Mouse (Mus musculus) liver, embryonic 16.5 days (tissue): ENCODE data around the gene Snrk. TPM values are rescaled to one million over a fixed set of nuclear protein-coding genes. Genes with fewer than 3 reads are reported as not detected.

Source experiments
- ATAC-seq: fragments of 200-750 bp; cut with Nextera tagmentation; 2 replicates; pipeline ENCODE4 v1.8.0; 2017; ENCODE audit warnings: low read depth, mild to moderate bottlenecking, moderate number of reproducible peaks, moderate library complexity
- H3K27ac ChIP-seq: fragments of 300-500 bp; sonication (generic); 2 replicates; pipeline ENCODE4 v1.5.1; 2014; ENCODE audit warnings: mild to moderate bottlenecking, low read length
- H3K27me3 ChIP-seq: fragments of 300-500 bp; sonication (generic); 2 replicates; pipeline ENCODE4 v1.6.1; 2014; ENCODE audit warnings: low read depth, low read length, mixed read lengths; ENCODE audit not compliant: control insufficient read depth, insufficient read depth
- H3K36me3 ChIP-seq: fragments of 300-500 bp; sonication (generic); 2 replicates; pipeline ENCODE4 v1.6.1; 2014; ENCODE audit warnings: mild to moderate bottlenecking; ENCODE audit not compliant: control insufficient read depth, insufficient read depth
- H3K4me1 ChIP-seq: fragments of 300-500 bp; sonication (generic); 2 replicates; pipeline ENCODE4 v1.6.1; 2014; ENCODE audit warnings: low read depth, low read length, mixed read lengths; ENCODE audit not compliant: control insufficient read depth
- H3K4me2 ChIP-seq: fragments of 300-500 bp; sonication (generic); 2 replicates; pipeline ENCODE4 v1.6.1; 2014; ENCODE audit warnings: low read depth, low read length, mixed read lengths
- H3K4me3 ChIP-seq: fragments of 300-500 bp; sonication (generic); 2 replicates; pipeline ENCODE4 v1.5.1; 2014; ENCODE audit warnings: low read depth, mild to moderate bottlenecking, low read length
- H3K9ac ChIP-seq: fragments of 300-500 bp; sonication (generic); 2 replicates; pipeline ENCODE4 v1.6.1; 2014; ENCODE audit warnings: low read depth, low read length
- H3K9me3 ChIP-seq: fragments of 300-500 bp; sonication (generic); replicated peaks from 2 replicates; pipeline ENCODE4 v1.6.1; 2016; ENCODE audit warnings: low read length; ENCODE audit not compliant: control insufficient read depth
- WGBS: fragments of 180-500 bp; shearing (Covaris S2); extraction: QIAGEN DNeasy Blood & Tissue Kit; methylation state at CpG from one replicate; pipeline ENCODE4 v1.1.7; 2014; ENCODE audit not compliant: insufficient replicate concordance; 5-methylcytosine and 5-hydroxymethylcytosine counted together
- polyA plus RNA-seq: library from polyadenylated mRNA; unstranded; fragments of >200 nt; fragmentation: Nextera tagmentation; extraction: Ambion mirVana; gene quantifications from 2 replicates; pipeline ENCODE4 v1.2.1, GENCODE M21; 2015

Snrk gene
- polyA plus RNA-seq, 1 experiment from 2014 or later: 20.1 TPM

- H3K9me3 ChIP-seq: no peaks in the 10 kb centered on the region
- no peak overlapping the region for H3K27ac ChIP-seq
- H3K36me3 ChIP-seq: peaks cover 8% of the 10 kb centered on the region
- H3K9ac ChIP-seq: no peak overlapping the region
- H3K4me2 ChIP-seq: no peak overlapping the region
- H3K4me3 ChIP-seq: no peak overlapping the region
- no peak for ATAC-seq
- no peaks in the 10 kb centered on the region for H3K27me3 ChIP-seq
- H3K4me1 ChIP-seq: peaks cover 21% of the 10 kb centered on the region
Measured at GRCm38 (mm10) chr9:122145677-122146076, 28.6 kb downstream of the Snrk start.

GRCm38 (mm10) chr9:122146124-122146870, 29.2 kb downstream of the Snrk start:
- Histone ChIP-seq H3K9me3 (no peaks in the 10 kb centered on the region), H3K36me3 (peaks cover 8% of the 10 kb centered on the region), H3K27ac (no peak overlapping the region), H3K4me3 (no peak overlapping the region), H3K27me3 (no peaks in the 10 kb centered on the region), H3K9ac (no peak overlapping the region), H3K4me2 (no peak overlapping the region), H3K4me1 (peaks cover 21% of the 10 kb centered on the region)
- no peak for ATAC-seq
- WGBS: 59% methylated on average over 4 of the region's 4 CpGs

- 71% methylated on average over 3 of the region's 3 CpGs for WGBS
- ATAC-seq: no peak
- no peaks in the 10 kb centered on the region for H3K9me3 ChIP-seq
- H3K4me2 ChIP-seq: no peak overlapping the region
- no peak overlapping the region for H3K4me3 ChIP-seq
- no peak overlapping the region for H3K27ac ChIP-seq
- peaks cover 17% of the 10 kb centered on the region for H3K4me1 ChIP-seq
- H3K27me3 ChIP-seq: no peaks in the 10 kb centered on the region
- H3K36me3 ChIP-seq: peaks cover 8% of the 10 kb centered on the region
- no peak overlapping the region for H3K9ac ChIP-seq
Measured at GRCm38 (mm10) chr9:122148356-122148755, 31.3 kb downstream of the Snrk start.

DNA sequence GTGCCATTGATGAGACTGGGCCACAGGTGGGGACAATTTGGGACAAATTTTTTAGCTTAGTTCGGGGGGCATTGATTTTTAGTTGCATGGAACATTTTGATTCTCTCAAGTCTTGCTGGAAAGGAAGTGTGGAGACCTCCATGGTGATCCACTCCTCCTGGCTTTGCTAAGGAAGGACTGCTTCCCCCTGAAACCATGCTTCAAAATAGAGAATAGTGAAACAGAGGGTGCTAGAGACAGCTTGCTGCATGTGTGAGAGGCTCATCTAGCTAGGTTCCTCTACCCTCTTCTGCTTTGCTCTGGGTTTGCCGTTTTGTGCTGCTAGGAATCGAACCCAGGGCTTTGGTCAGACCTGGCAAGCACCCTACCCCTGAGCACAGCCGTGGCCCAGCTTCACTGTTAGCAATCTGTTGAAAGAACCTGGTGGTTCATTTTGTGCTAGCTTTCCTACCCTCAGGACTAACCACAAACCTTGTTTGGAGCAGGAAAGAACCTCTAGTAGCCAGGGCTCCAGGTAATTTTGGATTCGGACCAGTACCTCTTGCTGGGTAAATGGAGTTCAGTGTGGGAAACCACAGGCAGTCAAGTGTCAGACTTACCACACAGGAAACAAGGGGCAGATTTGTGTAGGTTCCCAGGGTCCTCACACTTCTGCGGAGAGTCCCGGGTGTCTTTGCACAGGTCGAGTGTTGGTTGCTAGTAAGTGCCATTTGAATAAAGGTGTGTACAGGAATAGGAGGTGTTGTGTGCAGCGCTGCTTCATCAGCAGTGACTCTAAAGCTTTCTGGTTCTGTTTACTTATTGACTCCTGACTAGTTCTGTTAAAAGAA, 33.1 kb downstream of the Snrk start:
- no peak for ATAC-seq
- H3K36me3 ChIP-seq: no peaks in the 10 kb centered on the region
- H3K4me2 ChIP-seq: no peak overlapping the region
- no peaks in the 10 kb centered on the region for H3K9me3 ChIP-seq
- H3K4me3 ChIP-seq: no peak overlapping the region
- 45% methylated on average over 9 of the region's 9 CpGs for WGBS
- H3K9ac ChIP-seq: no peak overlapping the region
- H3K27ac ChIP-seq: no peak overlapping the region
- H3K4me1 ChIP-seq: peaks cover 19% of the 10 kb centered on the region
- H3K27me3 ChIP-seq: no peaks in the 10 kb centered on the region

GRCm38 (mm10) chr9:122152063-122152462, 35.0 kb downstream of the Snrk start:
- ATAC-seq: 0 out of 2 replicates have a peak, but pooled peaks have one; percentile 13
- Histone ChIP-seq H3K4me3 (no peak overlapping the region), H3K36me3 (no peaks in the 10 kb centered on the region), H3K9ac (no peak overlapping the region), H3K27me3 (no peaks in the 10 kb centered on the region), H3K4me2 (no peak overlapping the region), H3K4me1 (peaks cover 15% of the 10 kb centered on the region), H3K27ac (no peak overlapping the region), H3K9me3 (no peaks in the 10 kb centered on the region)
- 62% methylated on average over 4 of the region's 4 CpGs for WGBS

GRCm38 (mm10) chr9:122152501-122152900, 35.4 kb downstream of the Snrk start:
- no peaks in the 10 kb centered on the region for H3K9me3 ChIP-seq
- no peak overlapping the region for H3K9ac ChIP-seq
- H3K4me3 ChIP-seq: no peak overlapping the region
- no peaks in the 10 kb centered on the region for H3K36me3 ChIP-seq
- no peaks in the 10 kb centered on the region for H3K27me3 ChIP-seq
- WGBS: 53% methylated on average over 1 of the region's 1 CpGs
- no peak for ATAC-seq
- H3K27ac ChIP-seq: no peak overlapping the region
- H3K4me1 ChIP-seq: peaks cover 15% of the 10 kb centered on the region
- H3K4me2 ChIP-seq: no peak overlapping the region

- H3K4me2 ChIP-seq: no peak overlapping the region
- no peak for ATAC-seq
- H3K4me3 ChIP-seq: no peak overlapping the region
- peaks cover 15% of the 10 kb centered on the region for H3K4me1 ChIP-seq
- WGBS: 67% methylated on average over 3 of the region's 3 CpGs
- H3K36me3 ChIP-seq: no peaks in the 10 kb centered on the region
- no peak overlapping the region for H3K27ac ChIP-seq
- H3K27me3 ChIP-seq: no peaks in the 10 kb centered on the region
- H3K9me3 ChIP-seq: no peaks in the 10 kb centered on the region
- no peak overlapping the region for H3K9ac ChIP-seq
Measured at GRCm38 (mm10) chr9:122153436-122153835, 36.4 kb downstream of the Snrk start.

- ATAC-seq: no peak
- 81% methylated on average over 1 of the region's 1 CpGs for WGBS
- H3K9ac ChIP-seq: no peak overlapping the region
- no peak overlapping the region for H3K4me2 ChIP-seq
- no peak overlapping the region for H3K27ac ChIP-seq
- H3K9me3 ChIP-seq: no peaks in the 10 kb centered on the region
- no peaks in the 10 kb centered on the region for H3K27me3 ChIP-seq
- H3K4me1 ChIP-seq: peaks cover 8% of the 10 kb centered on the region
- H3K36me3 ChIP-seq: no peaks in the 10 kb centered on the region
- no peak overlapping the region for H3K4me3 ChIP-seq
Measured at GRCm38 (mm10) chr9:122155193-122155592, 38.1 kb downstream of the Snrk start.
